Mouse (Mus musculus): ENCODE data around the gene Scgb1a1. TPM values are rescaled to one million over a fixed set of nuclear protein-coding genes. Genes with fewer than 3 reads are reported as not detected.

Scgb1a1 gene
- polyA plus RNA-seq, 1 experiment from 2014 or later: not detected

GRCm38 (mm10) chr19:9119655-9120425 is 32.1 kb upstream of the Scgb1a1 start:
- no peaks in the 10 kb centered on the region for H3K36me3 ChIP-seq (ENCODE audit: control insufficient read depth, insufficient read depth, low read length)
- no peak for ATAC-seq

GRCm38 (mm10) chr19:9117275-9117674 is 29.5 kb upstream of the Scgb1a1 start:
- no peaks in the 10 kb centered on the region for H3K36me3 ChIP-seq (ENCODE audit: control insufficient read depth, insufficient read depth, low read length)
- no peaks in the 10 kb centered on the region for H3K9me3 ChIP-seq (ENCODE audit: control insufficient read depth, low read length)
- no peaks in the 10 kb centered on the region for H3K27me3 ChIP-seq (replicated peaks; ENCODE audit: control insufficient read depth, insufficient read depth, low read length)
- H3K4me2 ChIP-seq (ENCODE audit: low read depth, low read length): no peak overlapping the region
- no peak overlapping the region for H3K9ac ChIP-seq (ENCODE audit: low read depth, low read length)
- no peak overlapping the region for H3K27ac ChIP-seq (ENCODE audit: low read length)
- WGBS: 80% methylated on average over 5 of the region's 5 CpGs
- H3K4me3 ChIP-seq (ENCODE audit: low read length): no peak overlapping the region
- H3K4me1 ChIP-seq (ENCODE audit: control insufficient read depth, insufficient read depth, low read length): no peaks in the 10 kb centered on the region
- ATAC-seq: no peak

More at GRCm38 (mm10) chr19:9119655-9120425, 32.1 kb upstream of the Scgb1a1 start:
- Histone ChIP-seq H3K27ac (ENCODE audit: low read length) (no peak overlapping the region), H3K4me1 (ENCODE audit: control insufficient read depth, insufficient read depth, low read length) (no peaks in the 10 kb centered on the region), H3K27me3 (replicated peaks; ENCODE audit: control insufficient read depth, insufficient read depth, low read length) (no peaks in the 10 kb centered on the region), H3K4me2 (ENCODE audit: low read depth, low read length) (no peak overlapping the region), H3K9ac (ENCODE audit: low read depth, low read length) (no peak overlapping the region), H3K4me3 (ENCODE audit: low read length) (no peak overlapping the region), H3K9me3 (ENCODE audit: control insufficient read depth, low read length) (no peaks in the 10 kb centered on the region)
- 92% methylated on average over 3 of the region's 3 CpGs for WGBS

- 78% methylated on average over 4 of the region's 4 CpGs for WGBS
- Histone ChIP-seq H3K9me3 (ENCODE audit: control insufficient read depth, low read length) (no peaks in the 10 kb centered on the region), H3K4me3 (ENCODE audit: low read length) (no peak overlapping the region), H3K4me2 (ENCODE audit: low read depth, low read length) (no peak overlapping the region), H3K36me3 (ENCODE audit: control insufficient read depth, insufficient read depth, low read length) (no peaks in the 10 kb centered on the region), H3K27ac (ENCODE audit: low read length) (no peak overlapping the region), H3K4me1 (ENCODE audit: control insufficient read depth, insufficient read depth, low read length) (no peaks in the 10 kb centered on the region), H3K9ac (ENCODE audit: low read depth, low read length) (no peak overlapping the region), H3K27me3 (replicated peaks; ENCODE audit: control insufficient read depth, insufficient read depth, low read length) (no peaks in the 10 kb centered on the region)
- ATAC-seq: no peak
These were observed 28.5 kb upstream of the Scgb1a1 start for GRCm38 (mm10) chr19:9116268-9116667.

- no peaks in the 10 kb centered on the region for H3K36me3 ChIP-seq (ENCODE audit: control insufficient read depth, insufficient read depth, low read length)
- no peak for ATAC-seq
- no peak overlapping the region for H3K9ac ChIP-seq (ENCODE audit: low read depth, low read length)
- 70% methylated on average over 8 of the region's 8 CpGs for WGBS
- H3K27me3 ChIP-seq (replicated peaks; ENCODE audit: control insufficient read depth, insufficient read depth, low read length): no peaks in the 10 kb centered on the region
- H3K9me3 ChIP-seq (ENCODE audit: control insufficient read depth, low read length): no peaks in the 10 kb centered on the region
- H3K27ac ChIP-seq (ENCODE audit: low read length): no peak overlapping the region
- H3K4me3 ChIP-seq (ENCODE audit: low read length): no peak overlapping the region
- H3K4me1 ChIP-seq (ENCODE audit: control insufficient read depth, insufficient read depth, low read length): peaks cover 5% of the 10 kb centered on the region
- H3K4me2 ChIP-seq (ENCODE audit: low read depth, low read length): no peak overlapping the region
These were observed 24.3 kb upstream of the Scgb1a1 start for GRCm38 (mm10) chr19:9112043-9112442.

GRCm38 (mm10) chr19:9110182-9110869 is 22.6 kb upstream of the Scgb1a1 start:
- no peak overlapping the region for H3K9ac ChIP-seq (ENCODE audit: low read depth, low read length)
- H3K36me3 ChIP-seq (ENCODE audit: control insufficient read depth, insufficient read depth, low read length): no peaks in the 10 kb centered on the region
- peak; percentile 47 for ATAC-seq
- peaks cover 18% of the 10 kb centered on the region for H3K4me1 ChIP-seq (ENCODE audit: control insufficient read depth, insufficient read depth, low read length)
- H3K9me3 ChIP-seq (ENCODE audit: control insufficient read depth, low read length): no peaks in the 10 kb centered on the region
- H3K27me3 ChIP-seq (replicated peaks; ENCODE audit: control insufficient read depth, insufficient read depth, low read length): no peaks in the 10 kb centered on the region
- H3K27ac ChIP-seq (ENCODE audit: low read length): no peak overlapping the region
- WGBS: 49% methylated on average over 4 of the region's 4 CpGs
- H3K4me2 ChIP-seq (ENCODE audit: low read depth, low read length): no peak overlapping the region
- H3K4me3 ChIP-seq (ENCODE audit: low read length): no peak overlapping the region

GRCm38 (mm10) chr19:9108536-9108935 is 20.8 kb upstream of the Scgb1a1 start:
- H3K27me3 ChIP-seq (replicated peaks; ENCODE audit: control insufficient read depth, insufficient read depth, low read length): no peaks in the 10 kb centered on the region
- H3K4me1 ChIP-seq (ENCODE audit: control insufficient read depth, insufficient read depth, low read length): peaks cover 22% of the 10 kb centered on the region
- H3K9ac ChIP-seq (ENCODE audit: low read depth, low read length): no peak overlapping the region
- no peaks in the 10 kb centered on the region for H3K36me3 ChIP-seq (ENCODE audit: control insufficient read depth, insufficient read depth, low read length)
- no peak overlapping the region for H3K27ac ChIP-seq (ENCODE audit: low read length)
- 89% methylated on average over 1 of the region's 1 CpGs for WGBS
- no peak for ATAC-seq
- no peaks in the 10 kb centered on the region for H3K9me3 ChIP-seq (ENCODE audit: control insufficient read depth, low read length)
- H3K4me3 ChIP-seq (ENCODE audit: low read length): no peak overlapping the region
- H3K4me2 ChIP-seq (ENCODE audit: low read depth, low read length): no peak overlapping the region

- 0 out of 2 replicates have a peak overlapping the region, but pooled peaks have one; percentile 22 for H3K9ac ChIP-seq (ENCODE audit: low read depth, low read length)
These were observed 19.6 kb upstream of the Scgb1a1 start for GRCm38 (mm10) chr19:9107379-9107755.

GRCm38 (mm10) chr19:9106751-9107378 is 19.1 kb upstream of the Scgb1a1 start:
- WGBS: 16% methylated on average over 4 of the region's 4 CpGs
- ATAC-seq: peak; percentile 90
- H3K9ac ChIP-seq (ENCODE audit: low read depth, low read length): peak overlapping the region; percentile 22; the same call in 1 of the 2 replicates

More at GRCm38 (mm10) chr19:9107379-9107755, 19.6 kb upstream of the Scgb1a1 start:
- Histone ChIP-seq H3K4me1 (ENCODE audit: control insufficient read depth, insufficient read depth, low read length) (peaks cover 22% of the 10 kb centered on the region), H3K4me2 (ENCODE audit: low read depth, low read length) (no peak overlapping the region), H3K4me3 (ENCODE audit: low read length) (no peak overlapping the region), H3K27ac (ENCODE audit: low read length) (peak overlapping the region; percentile 69), H3K36me3 (ENCODE audit: control insufficient read depth, insufficient read depth, low read length) (no peaks in the 10 kb centered on the region), H3K27me3 (replicated peaks; ENCODE audit: control insufficient read depth, insufficient read depth, low read length) (no peaks in the 10 kb centered on the region), H3K9me3 (ENCODE audit: control insufficient read depth, low read length) (no peaks in the 10 kb centered on the region)
- ATAC-seq: peak; percentile 38; the same call in 1 of the 2 replicates
- WGBS: 64% methylated on average over 1 of the region's 1 CpGs

GRCm38 (mm10) chr19:9106096-9106495 is 18.3 kb upstream of the Scgb1a1 start:
- 31% methylated on average over 5 of the region's 5 CpGs for WGBS

More at GRCm38 (mm10) chr19:9106751-9107378, 19.1 kb upstream of the Scgb1a1 start:
- peak overlapping the region; percentile 7; the same call in 1 of the 2 replicates for H3K4me2 ChIP-seq (ENCODE audit: low read depth, low read length)
- peak overlapping the region; percentile 80 for H3K27ac ChIP-seq (ENCODE audit: low read length)
- no peaks in the 10 kb centered on the region for H3K9me3 ChIP-seq (ENCODE audit: control insufficient read depth, low read length)
- no peak overlapping the region for H3K4me3 ChIP-seq (ENCODE audit: low read length)
- peaks cover 22% of the 10 kb centered on the region for H3K4me1 ChIP-seq (ENCODE audit: control insufficient read depth, insufficient read depth, low read length)
- no peaks in the 10 kb centered on the region for H3K27me3 ChIP-seq (replicated peaks; ENCODE audit: control insufficient read depth, insufficient read depth, low read length)
- no peaks in the 10 kb centered on the region for H3K36me3 ChIP-seq (ENCODE audit: control insufficient read depth, insufficient read depth, low read length)

More at GRCm38 (mm10) chr19:9106096-9106495, 18.3 kb upstream of the Scgb1a1 start:
- Histone ChIP-seq H3K9ac (ENCODE audit: low read depth, low read length) (peak overlapping the region; percentile 48; the same call in 1 of the 2 replicates), H3K4me2 (ENCODE audit: low read depth, low read length) (no peak overlapping the region), H3K9me3 (ENCODE audit: control insufficient read depth, low read length) (no peaks in the 10 kb centered on the region), H3K27ac (ENCODE audit: low read length) (peak overlapping the region; percentile 80), H3K4me1 (ENCODE audit: control insufficient read depth, insufficient read depth, low read length) (peaks cover 22% of the 10 kb centered on the region), H3K27me3 (replicated peaks; ENCODE audit: control insufficient read depth, insufficient read depth, low read length) (no peaks in the 10 kb centered on the region), H3K36me3 (ENCODE audit: control insufficient read depth, insufficient read depth, low read length) (no peaks in the 10 kb centered on the region), H3K4me3 (ENCODE audit: low read length) (no peak overlapping the region)
- peak; percentile 33 for ATAC-seq
